Mouse (Mus musculus) embryo, embryonic 10 days (tissue): ENCODE data around the gene Atp2b4.
"Not testable (repeated sequence)": the region's sequence is repeated elsewhere in the genome, so short reads cannot be mapped to it uniquely, and the experiment has no call there.

Experiments
- DNase-seq: peaks from one replicate; pipeline ENCODE4 v3.0.0-alpha.2; 2015; ENCODE audit warnings: low spot score

Gene Atp2b4

GRCm38 (mm10) chr1:133744609-133745008 is 56.2 kb downstream of the Atp2b4 start:
- DNase-seq: no peak

GRCm38 (mm10) chr1:133742517-133742916 is 58.3 kb downstream of the Atp2b4 start:
- no peak for DNase-seq

GRCm38 (mm10) chr1:133741881-133742434 is 58.9 kb downstream of the Atp2b4 start:
- no peak for DNase-seq

- DNase-seq: no peak
Measured at GRCm38 (mm10) chr1:133741171-133741570, 59.7 kb downstream of the Atp2b4 start.

- DNase-seq: no peak
Measured at GRCm38 (mm10) chr1:133736664-133737063, 64.2 kb downstream of the Atp2b4 start.

GRCm38 (mm10) chr1:133735995-133736652 is 64.7 kb downstream of the Atp2b4 start:
- peak; percentile 90 for DNase-seq

GRCm38 (mm10) chr1:133732814-133733213 is 68.0 kb downstream of the Atp2b4 start:
- DNase-seq: peak; percentile 45

- no peak for DNase-seq
Measured at GRCm38 (mm10) chr1:133728339-133728738, 72.5 kb downstream of the Atp2b4 start.

GRCm38 (mm10) chr1:133720342-133720741 is 80.5 kb downstream of the Atp2b4 start:
- DNase-seq: no peak

GRCm38 (mm10) chr1:133718786-133719185 is 82.1 kb downstream of the Atp2b4 start:
- DNase-seq: no peak

- no peak for DNase-seq
Measured at GRCm38 (mm10) chr1:133718296-133718695, 82.5 kb downstream of the Atp2b4 start.

- DNase-seq: no peak
Measured at GRCm38 (mm10) chr1:133716464-133716863, 84.4 kb downstream of the Atp2b4 start.

- DNase-seq: no peak
Measured at GRCm38 (mm10) chr1:133715191-133715590, 85.7 kb downstream of the Atp2b4 start.

- DNase-seq: no peak
Measured at GRCm38 (mm10) chr1:133713009-133713370, 87.9 kb downstream of the Atp2b4 start.

- peak; percentile 49 for DNase-seq
Measured at GRCm38 (mm10) chr1:133712288-133713008, 88.4 kb downstream of the Atp2b4 start.

- no peak for DNase-seq
Measured at GRCm38 (mm10) chr1:133711376-133711775, 89.5 kb downstream of the Atp2b4 start.

- DNase-seq: no peak
Measured at GRCm38 (mm10) chr1:133710895-133711294, 89.9 kb downstream of the Atp2b4 start.

GRCm38 (mm10) chr1:133709292-133709691 is 91.5 kb downstream of the Atp2b4 start:
- no peak for DNase-seq

GRCm38 (mm10) chr1:133701824-133702223 is 99.0 kb downstream of the Atp2b4 start:
- DNase-seq: not testable (repeated sequence)

- DNase-seq: no peak
Measured at GRCm38 (mm10) chr1:133697935-133698620, 102.8 kb downstream of the Atp2b4 start.

- peak; percentile 52 for DNase-seq
Measured at GRCm38 (mm10) chr1:133695901-133696300, 104.9 kb downstream of the Atp2b4 start.

- DNase-seq: no peak
Measured at GRCm38 (mm10) chr1:133694876-133695275, 106.0 kb downstream of the Atp2b4 start.

- no peak for DNase-seq
Measured at GRCm38 (mm10) chr1:133694301-133694700, 106.5 kb downstream of the Atp2b4 start.
